Mouse (Mus musculus) G1E (cell line): ENCODE measurements around the gene Sco2. TPM values are rescaled to one million over a fixed set of nuclear protein-coding genes. Genes with fewer than 3 reads are reported as not detected.

Source experiments
- ATAC-seq: 2 replicates; pipeline ENCODE4 v1.8.0; 2016; ENCODE audit warnings: mild to moderate bottlenecking; ENCODE audit not compliant: insufficient number of reproducible peaks, poor library complexity, low FRiP score, severe bottlenecking; ENCODE audit errors: extremely low read depth
- DNase-seq: peaks from one replicate; pipeline ENCODE4 v3.0.0; 2012; ENCODE audit warnings: low spot score
- H3K27me3 ChIP-seq: 2 replicates; pipeline ENCODE4 v1.6.1; 2012; ENCODE audit warnings: mild to moderate bottlenecking, low read length, inconsistent platforms; ENCODE audit not compliant: insufficient read depth
- H3K36me3 ChIP-seq: replicated peaks from 2 replicates; pipeline ENCODE3; 2012; ENCODE audit warnings: mild to moderate bottlenecking, inconsistent platforms
- H3K4me1 ChIP-seq: 2 replicates; pipeline ENCODE4 v1.6.1; 2012; ENCODE audit warnings: low read depth, low read length, inconsistent platforms, mixed read lengths; ENCODE audit not compliant: insufficient read depth
- H3K4me3 ChIP-seq: 2 replicates; pipeline ENCODE4 v1.5.1; 2012; ENCODE audit warnings: low read depth, mild to moderate bottlenecking, inconsistent platforms, low read length, moderate library complexity, mixed read lengths
- H3K9me3 ChIP-seq: replicated peaks from 2 replicates; pipeline ENCODE4 v1.6.1; 2012; ENCODE audit warnings: inconsistent platforms
- CTCF ChIP-seq: IDR thresholded peaks from 2 replicates; pipeline ENCODE4 v1.5.1; 2012; ENCODE audit warnings: low read depth, low read length, inconsistent platforms, mixed read lengths
- GATA1 ChIP-seq: IDR thresholded peaks from 2 replicates; pipeline ENCODE4 v1.6.1; 2012; ENCODE audit warnings: borderline replicate concordance, low read length, inconsistent platforms, mixed read lengths
- GATA2 ChIP-seq: IDR thresholded peaks from 2 replicates; pipeline ENCODE4 v1.6.1; 2012; ENCODE audit warnings: low read depth, low read length, inconsistent platforms, borderline replicate concordance
- POLR2AphosphoS5 ChIP-seq: IDR thresholded peaks from 2 replicates; pipeline ENCODE4 v1.6.1; 2012; ENCODE audit warnings: low read depth, low read length, inconsistent platforms; ENCODE audit not compliant: insufficient replicate concordance
- TAL1 ChIP-seq: conservative IDR thresholded peaks from 2 replicates; pipeline ENCODE4 v1.6.1; 2012; ENCODE audit warnings: low read depth, low read length, inconsistent platforms, mixed read lengths
- polyA plus RNA-seq: library from polyadenylated mRNA; stranded (reverse); fragments of >175 nt; gene quantifications from 2 replicates; pipeline ENCODE4 v1.2.3, GENCODE M21; 2012
- total RNA-seq, 2 experiments: library from RNA; stranded (forward) in 1 of 2; stranded (reverse) in 1 of 2; fragments of 200-1000 nt in 1 of 2; fragments of >200 nt in 1 of 2; fragmentation: Nextera tagmentation in 1 of 2; gene quantifications; 2 replicates each; pipeline ENCODE4 v1.2.3; 2014 to 2017

Sco2 gene
- total and polyA plus RNA-seq, 3 experiments = 15.0 to 62.3 (median 27.8) TPM

GRCm38 (mm10) chr15:89322670-89323522 is 50.8 kb downstream of the Sco2 start, which contains the start of gene Adm2:
Adm2 (plus strand) TSS chr15:89322720.
- H3K4me1 ChIP-seq = peaks cover 6% of the 10 kb centered on the region; the same call in 1 of the 2 replicates
- H3K4me3 ChIP-seq = no peak within 1 kb of the TSS
- DNase-seq = no peak

More at GRCm38 (mm10) chr15:89322670-89323522, 50.8 kb downstream of the Sco2 start, which contains the start of gene Adm2:
- no peak for ATAC-seq
- H3K36me3 ChIP-seq = no peaks in the 10 kb centered on the region
- H3K27me3 ChIP-seq = peaks cover 43% of the 10 kb centered on the region
- TF ChIP-seq CTCF (no peak), TAL1 (no peak), GATA1 (no peak), POLR2AphosphoS5 (no peak), GATA2 (no peak)
- H3K9me3 ChIP-seq = no peaks in the 10 kb centered on the region

Other genes starting within 250 kb of the Sco2 start
Only the 20 nearest of the 24 such genes appear.
- gene Plxnb2, start 193.1 kb downstream of the Sco2 start, total RNA-seq (2014; fragmentation: Nextera tagmentation) = 9.9 and 10.6 TPM in 2 replicates
- 1.8 and 3.1 TPM in 2 replicates for gene Plxnb2, start 193.1 kb downstream of the Sco2 start, total RNA-seq (2017)
- 15.5 and 17.6 TPM in 2 replicates for gene Plxnb2, start 193.1 kb downstream of the Sco2 start, polyA plus RNA-seq
- 3.5 and 4.0 TPM in 2 replicates for gene Dennd6b, start 177.3 kb downstream of the Sco2 start, total RNA-seq (2014; fragmentation: Nextera tagmentation)
- 1.8 and 2.3 TPM in 2 replicates for gene Dennd6b, start 177.3 kb downstream of the Sco2 start, total RNA-seq (2017)
- 7.3 and 7.6 TPM in 2 replicates for gene Dennd6b, start 177.3 kb downstream of the Sco2 start, polyA plus RNA-seq
- gene Ppp6r2, start 162.3 kb downstream of the Sco2 start, total RNA-seq (2014; fragmentation: Nextera tagmentation) = 47.6 and 65.5 TPM in 2 replicates
- gene Ppp6r2, start 162.3 kb downstream of the Sco2 start, total RNA-seq (2017) = 34.9 and 104 TPM in 2 replicates
- 105 and 107 TPM in 2 replicates for gene Ppp6r2, start 162.3 kb downstream of the Sco2 start, polyA plus RNA-seq
- gene Sbf1, start 58.5 kb downstream of the Sco2 start, total RNA-seq (2014; fragmentation: Nextera tagmentation) = 100 and 128 TPM in 2 replicates
- 40.5 and 42.5 TPM in 2 replicates for gene Sbf1, start 58.5 kb downstream of the Sco2 start, total RNA-seq (2017)
- gene Sbf1, start 58.5 kb downstream of the Sco2 start, polyA plus RNA-seq = 104 and 145 TPM in 2 replicates
- gene Adm2, start 51.1 kb downstream of the Sco2 start, total RNA-seq (2014; fragmentation: Nextera tagmentation) = not detected in 2 replicates
- gene Adm2, start 51.1 kb downstream of the Sco2 start, total RNA-seq (2017) = not detected in 2 replicates
- 0.11 and 0.12 TPM in 2 replicates for gene Adm2, start 51.1 kb downstream of the Sco2 start, polyA plus RNA-seq
- not detected in 2 replicates for gene Miox, start 39.4 kb downstream of the Sco2 start, total RNA-seq (2014; fragmentation: Nextera tagmentation)
- 0.11 and 0.12 TPM in 2 replicates for gene Miox, start 39.4 kb downstream of the Sco2 start, total RNA-seq (2017)
- not detected in 2 replicates for gene Miox, start 39.4 kb downstream of the Sco2 start, polyA plus RNA-seq
- 42.7 and 76.3 TPM in 2 replicates for gene Lmf2, start 18.2 kb downstream of the Sco2 start, total RNA-seq (2014; fragmentation: Nextera tagmentation)
- 13.7 and 15.3 TPM in 2 replicates for gene Lmf2, start 18.2 kb downstream of the Sco2 start, total RNA-seq (2017)
- 116 and 125 TPM in 2 replicates for gene Lmf2, start 18.2 kb downstream of the Sco2 start, polyA plus RNA-seq
- 147 and 164 TPM in 2 replicates for gene Ncaph2, start 18.1 kb downstream of the Sco2 start, total RNA-seq (2014; fragmentation: Nextera tagmentation)
- 130 and 148 TPM in 2 replicates for gene Ncaph2, start 18.1 kb downstream of the Sco2 start, total RNA-seq (2017)
- gene Ncaph2, start 18.1 kb downstream of the Sco2 start, polyA plus RNA-seq = 68.4 and 78.1 TPM in 2 replicates
- not detected in 2 replicates for gene Tymp, start 3.2 kb upstream of the Sco2 start, total RNA-seq (2014; fragmentation: Nextera tagmentation)
- gene Tymp, start 3.2 kb upstream of the Sco2 start, total RNA-seq (2017) = 0.27 and 0.35 TPM in 2 replicates
- gene Tymp, start 3.2 kb upstream of the Sco2 start, polyA plus RNA-seq = 0.61 and 0.69 TPM in 2 replicates
- gene Odf3b, start 5.4 kb upstream of the Sco2 start, total RNA-seq (2014; fragmentation: Nextera tagmentation) = not detected in 2 replicates
- not detected in 2 replicates for gene Odf3b, start 5.4 kb upstream of the Sco2 start, total RNA-seq (2017)
- gene Odf3b, start 5.4 kb upstream of the Sco2 start, polyA plus RNA-seq = not detected in 2 replicates
- gene Klhdc7b, start 11.1 kb upstream of the Sco2 start, total RNA-seq (2014; fragmentation: Nextera tagmentation) = not detected in 2 replicates
- gene Klhdc7b, start 11.1 kb upstream of the Sco2 start, total RNA-seq (2017) = 0.05 TPM in 1 of 2 replicates, not detected in the other
- not detected in 2 replicates for gene Klhdc7b, start 11.1 kb upstream of the Sco2 start, polyA plus RNA-seq
- gene Syce3, start 36.7 kb upstream of the Sco2 start, total RNA-seq (2014; fragmentation: Nextera tagmentation) = not detected in 2 replicates
- gene Syce3, start 36.7 kb upstream of the Sco2 start, total RNA-seq (2017) = not detected in 2 replicates
- gene Syce3, start 36.7 kb upstream of the Sco2 start, polyA plus RNA-seq = not detected in 2 replicates
- 3.7 and 7.7 TPM in 2 replicates for gene Cpt1b, start 52.0 kb upstream of the Sco2 start, total RNA-seq (2014; fragmentation: Nextera tagmentation)
- 2.1 and 2.6 TPM in 2 replicates for gene Cpt1b, start 52.0 kb upstream of the Sco2 start, total RNA-seq (2017)
- 0.77 and 0.88 TPM in 2 replicates for gene Cpt1b, start 52.0 kb upstream of the Sco2 start, polyA plus RNA-seq
- 4.9 and 7.4 TPM in 2 replicates for gene C730034F03Rik, start 55.7 kb upstream of the Sco2 start, total RNA-seq (2014; fragmentation: Nextera tagmentation)
- 2.6 and 4.9 TPM in 2 replicates for gene C730034F03Rik, start 55.7 kb upstream of the Sco2 start, total RNA-seq (2017)
- gene C730034F03Rik, start 55.7 kb upstream of the Sco2 start, polyA plus RNA-seq = 0.24 and 0.25 TPM in 2 replicates
- gene Gm44502, start 55.9 kb upstream of the Sco2 start, total RNA-seq (2014; fragmentation: Nextera tagmentation) = not detected in 2 replicates
- 0.12 and 0.71 TPM in 2 replicates for gene Gm44502, start 55.9 kb upstream of the Sco2 start, total RNA-seq (2017)
- gene Gm44502, start 55.9 kb upstream of the Sco2 start, polyA plus RNA-seq = 0.93 and 1.3 TPM in 2 replicates
- gene Chkb, start 56.1 kb upstream of the Sco2 start, total RNA-seq (2014; fragmentation: Nextera tagmentation) = 19.3 and 32.8 TPM in 2 replicates
- gene Chkb, start 56.1 kb upstream of the Sco2 start, total RNA-seq (2017) = 42.5 and 51.0 TPM in 2 replicates
- 75.9 and 85.4 TPM in 2 replicates for gene Chkb, start 56.1 kb upstream of the Sco2 start, polyA plus RNA-seq
- not detected in 2 replicates for gene Mapk8ip2, start 80.1 kb upstream of the Sco2 start, total RNA-seq (2014; fragmentation: Nextera tagmentation)
- gene Mapk8ip2, start 80.1 kb upstream of the Sco2 start, total RNA-seq (2017) = 0.05 TPM in 1 of 2 replicates, not detected in the other
- 0.01 TPM in 1 of 2 replicates, not detected in the other for gene Mapk8ip2, start 80.1 kb upstream of the Sco2 start, polyA plus RNA-seq
- gene Arsa, start 103.6 kb upstream of the Sco2 start, total RNA-seq (2014; fragmentation: Nextera tagmentation) = 12.2 and 12.8 TPM in 2 replicates
- gene Arsa, start 103.6 kb upstream of the Sco2 start, total RNA-seq (2017) = 21.1 and 25.4 TPM in 2 replicates
- gene Arsa, start 103.6 kb upstream of the Sco2 start, polyA plus RNA-seq = 37.5 and 39.2 TPM in 2 replicates
- gene Shank3, start 125.8 kb upstream of the Sco2 start, total RNA-seq (2014; fragmentation: Nextera tagmentation) = not detected in 2 replicates
- gene Shank3, start 125.8 kb upstream of the Sco2 start, total RNA-seq (2017) = 0.46 and 0.55 TPM in 2 replicates
- 0.34 and 0.40 TPM in 2 replicates for gene Shank3, start 125.8 kb upstream of the Sco2 start, polyA plus RNA-seq
- not detected in 2 replicates for gene Acr, start 194.5 kb upstream of the Sco2 start, total RNA-seq (2014; fragmentation: Nextera tagmentation)
- gene Acr, start 194.5 kb upstream of the Sco2 start, total RNA-seq (2017) = not detected in 2 replicates
- gene Acr, start 194.5 kb upstream of the Sco2 start, polyA plus RNA-seq = not detected in 2 replicates